Comparison of ENCODE assay signal across 9 mouse cellular contexts in genomic region chr17:78734806-78735205, GRCm38 (mm10). TPM values are rescaled to one million over a fixed set of nuclear protein-coding genes. Genes with fewer than 3 reads are reported as not detected.
A peak's percentile ranks its signal among the peaks of the same experiment; 100 is the strongest.
DNase-seq lines count a peak whose midpoint lies in the region; ATAC-seq lines count a peak whose summit lies in the region.
"Had no signal": no experiment of that assay in that cellular context is flagged by ENCODE, and none has a peak within 500 bp of the region (broad histone marks: within the 10 kb centered on the region; RNA-seq: fewer than 3 reads in every experiment).

No protein-coding gene starts in this region.

- peak overlapping the region; percentile 66; the same call in 1 of the 2 replicates for H3K4me3 ChIP-seq in kidney, embryonic 14.5 days (ENCODE audit: low read length)
- H3K4me3 ChIP-seq in embryonic facial prominence, embryonic 13.5 days, result peak overlapping the region; percentile 96
- H3K4me3 ChIP-seq in hindbrain, embryonic 13.5 days, result peak overlapping the region; percentile 94
- peak overlapping the region; percentile 93; the same call in 1 of the 2 replicates for H3K4me3 ChIP-seq in midbrain, embryonic 13.5 days (replicated peaks)

- peaks cover 15% of the 10 kb centered on the region for H3K4me1 ChIP-seq in kidney, embryonic 14.5 days (ENCODE audit: control insufficient read depth, insufficient read depth, low read length)
- H3K4me1 ChIP-seq in embryonic facial prominence, embryonic 13.5 days, result peaks cover 25% of the 10 kb centered on the region
- H3K4me1 ChIP-seq in hindbrain, embryonic 13.5 days (replicated peaks), result peaks cover 28% of the 10 kb centered on the region
- H3K4me1 ChIP-seq in midbrain, embryonic 13.5 days (replicated peaks), result peaks cover 38% of the 10 kb centered on the region

- H3K9me3 ChIP-seq in kidney, embryonic 14.5 days (ENCODE audit: control insufficient read depth, low read length), result no peaks in the 10 kb centered on the region
- no peaks in the 10 kb centered on the region for H3K9me3 ChIP-seq in embryonic facial prominence, embryonic 13.5 days
- no peaks in the 10 kb centered on the region for H3K9me3 ChIP-seq in hindbrain, embryonic 13.5 days
- H3K9me3 ChIP-seq in midbrain, embryonic 13.5 days, result no peaks in the 10 kb centered on the region

- no peak for ATAC-seq in kidney, embryonic 14.5 days (ENCODE audit: low FRiP score, low TSS enrichment)
- no peak for ATAC-seq in embryonic facial prominence, embryonic 13.5 days (ENCODE audit: insufficient number of reproducible peaks, insufficient read depth, low FRiP score, low TSS enrichment, low read depth)
- no peak for ATAC-seq in hindbrain, embryonic 13.5 days (ENCODE audit: low FRiP score)
- no peak for ATAC-seq in midbrain, embryonic 13.5 days
- no peak for ATAC-seq in inflammation-experienced regulatory T-cells, adult 6 months
- ATAC-seq: Patski had no signal

- no peak overlapping the region for H3K9ac ChIP-seq in kidney, embryonic 14.5 days (ENCODE audit: low read depth, low read length)
- H3K9ac ChIP-seq in embryonic facial prominence, embryonic 13.5 days, result 0 out of 2 replicates have a peak overlapping the region, but pooled peaks have one; percentile 21
- 0 out of 2 replicates have a peak overlapping the region, but pooled peaks have one; percentile 95 for H3K9ac ChIP-seq in hindbrain, embryonic 13.5 days
- peak overlapping the region; percentile 34; the same call in 1 of the 2 replicates for H3K9ac ChIP-seq in midbrain, embryonic 13.5 days (replicated peaks)

- DNase-seq in kidney, postnatal 10 days, result no peak
- DNase-seq in spleen, postnatal 14 days (ENCODE audit: low spot score in 2 of 2), result no peak
- no peak for DNase-seq in cerebellum, postnatal 10 days

- no peaks in the 10 kb centered on the region for H3K27me3 ChIP-seq in kidney, embryonic 14.5 days (ENCODE audit: control insufficient read depth, insufficient read depth, low read length)
- no peaks in the 10 kb centered on the region for H3K27me3 ChIP-seq in embryonic facial prominence, embryonic 13.5 days
- H3K27me3 ChIP-seq in hindbrain, embryonic 13.5 days, result no peaks in the 10 kb centered on the region
- peaks cover 4% of the 10 kb centered on the region for H3K27me3 ChIP-seq in midbrain, embryonic 13.5 days
- H3K27me3 ChIP-seq: Patski had no signal

- no peaks in the 10 kb centered on the region for H3K36me3 ChIP-seq in kidney, embryonic 14.5 days (ENCODE audit: control insufficient read depth, insufficient read depth, low read length)
- no peaks in the 10 kb centered on the region for H3K36me3 ChIP-seq in embryonic facial prominence, embryonic 13.5 days
- H3K36me3 ChIP-seq in hindbrain, embryonic 13.5 days, result no peaks in the 10 kb centered on the region
- H3K36me3 ChIP-seq in midbrain, embryonic 13.5 days, result no peaks in the 10 kb centered on the region

- 72% methylated on average over 10 of the region's 10 CpGs for WGBS in kidney, embryonic 14.5 days
- 61% methylated on average over 10 of the region's 10 CpGs for WGBS in embryonic facial prominence, embryonic 13.5 days
- 72% methylated on average over 10 of the region's 10 CpGs for WGBS in hindbrain, embryonic 13.5 days
- WGBS in midbrain, embryonic 13.5 days, result 73% methylated on average over 10 of the region's 10 CpGs

- H3K4me2 ChIP-seq in kidney, embryonic 14.5 days (replicated peaks; ENCODE audit: low read depth, low read length), result peak overlapping the region; percentile 61
- H3K4me2 ChIP-seq in embryonic facial prominence, embryonic 13.5 days, result peak overlapping the region; percentile 72
- peak overlapping the region; percentile 82 for H3K4me2 ChIP-seq in hindbrain, embryonic 13.5 days
- H3K4me2 ChIP-seq in midbrain, embryonic 13.5 days (replicated peaks), result peak overlapping the region; percentile 81

- H3K27ac ChIP-seq in kidney, embryonic 14.5 days (ENCODE audit: low read depth, low read length), result no peak overlapping the region
- H3K27ac ChIP-seq in embryonic facial prominence, embryonic 13.5 days, result no peak overlapping the region
- no peak overlapping the region for H3K27ac ChIP-seq in hindbrain, embryonic 13.5 days
- no peak overlapping the region for H3K27ac ChIP-seq in midbrain, embryonic 13.5 days

RNA-seq across cellular contexts. Expression of gene Strn, which starts 2.2 kb away (rescaled TPM):
- polyA plus RNA-seq in kidney, embryonic 14.5 days (2014; fragmentation: Nextera tagmentation; extraction: Ambion mirVana), result 6.1 and 8.6 TPM in 2 replicates
- polyA plus RNA-seq in embryonic facial prominence, embryonic 13.5 days (2015; fragmentation: Nextera tagmentation; extraction: Ambion mirVana), result 5.2 and 5.6 TPM in 2 replicates
- 5.0 and 5.7 TPM in 2 replicates for polyA plus RNA-seq in hindbrain, embryonic 13.5 days (2015; fragmentation: Nextera tagmentation; extraction: Ambion mirVana)
- 5.0 and 5.2 TPM in 2 replicates for polyA plus RNA-seq in midbrain, embryonic 13.5 days (2015; fragmentation: Nextera tagmentation; extraction: Ambion mirVana)
- polyA plus RNA-seq in inflammation-experienced regulatory T-cells, adult 6 months (2017; shearing (Covaris generic)), result 10 to 100 TPM in 1 of 3 experiments, 1 to 10 TPM in 2; 7.7 to 10.3 (median 9.6) TPM
